ENCODE assay signal across 12 mouse cellular contexts in the genomic region with DNA sequence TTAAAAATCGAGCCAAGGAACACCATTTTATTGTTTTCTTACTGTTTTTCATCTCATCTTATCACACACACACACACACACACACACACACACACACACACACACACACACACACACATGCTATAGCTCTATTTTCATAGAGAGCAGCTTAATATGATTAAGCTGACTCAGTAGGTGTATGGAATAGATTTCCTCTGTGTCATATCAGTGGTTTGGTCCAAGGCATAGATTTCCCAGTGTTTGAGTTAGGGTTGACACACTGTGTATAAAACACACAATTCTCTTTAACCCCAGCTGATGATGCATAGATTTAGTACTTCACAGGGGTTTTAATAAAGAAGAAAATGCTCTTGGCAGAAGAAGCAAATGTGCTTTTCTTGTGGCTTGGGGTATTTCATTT.
"Had no signal": no experiment of that assay in that cellular context is flagged by ENCODE, and none has a peak within 500 bp of the region (broad histone marks: within the 10 kb centered on the region; RNA-seq: fewer than 3 reads in every experiment).

No protein-coding gene starts in this region.

- H3K4me2 ChIP-seq: lung, embryonic 14.5 days; midbrain, embryonic 12.5 days; midbrain, embryonic 15.5 days; neural tube, embryonic 12.5 days had no signal

- DNase-seq: lung, adult 18-20 months; lung, embryonic 14.5 days; lung, postnatal 10 days; lung, postnatal 4 days; right cerebral cortex, postnatal 14 days; thymus, adult 18-20 months; thymus, postnatal 14 days; thymus, postnatal 36 days had no signal

- H3K4me1 ChIP-seq: midbrain, embryonic 12.5 days; midbrain, embryonic 15.5 days; neural tube, embryonic 12.5 days had no signal

- ATAC-seq: midbrain, embryonic 15.5 days had no signal

- H3K27ac ChIP-seq: midbrain, embryonic 10.5 days; midbrain, embryonic 12.5 days; midbrain, embryonic 15.5 days; neural tube, embryonic 12.5 days had no signal

- H3K4me3 ChIP-seq: midbrain, embryonic 10.5 days; midbrain, embryonic 12.5 days; midbrain, embryonic 15.5 days; neural tube, embryonic 12.5 days had no signal

- H3K9ac ChIP-seq: lung, embryonic 14.5 days; midbrain, embryonic 12.5 days; midbrain, embryonic 15.5 days; neural tube, embryonic 12.5 days had no signal

- H3K9me3 ChIP-seq: midbrain, embryonic 10.5 days; midbrain, embryonic 12.5 days; midbrain, embryonic 15.5 days; neural tube, embryonic 12.5 days had no signal

- H3K36me3 ChIP-seq: midbrain, embryonic 10.5 days; midbrain, embryonic 12.5 days; midbrain, embryonic 15.5 days; neural tube, embryonic 12.5 days had no signal

- H3K27me3 ChIP-seq: midbrain, embryonic 12.5 days; midbrain, embryonic 15.5 days; neural tube, embryonic 12.5 days had no signal
